Mouse (Mus musculus) liver, embryonic 12.5 days (tissue): ENCODE data around the gene Dlg2. TPM values are rescaled to one million over a fixed set of nuclear protein-coding genes. Genes with fewer than 3 reads are reported as not detected.

Source experiments
- ATAC-seq: fragments of 200-750 bp; cut with Nextera tagmentation; 2 replicates; pipeline ENCODE4 v1.8.0; 2017; ENCODE audit warnings: moderate number of reproducible peaks, mild to moderate bottlenecking, moderate library complexity
- H3K27ac ChIP-seq: fragments of 300-500 bp; sonication (generic); 2 replicates; pipeline ENCODE4 v1.5.1; 2016; ENCODE audit warnings: mild to moderate bottlenecking
- H3K27me3 ChIP-seq: fragments of 300-500 bp; sonication (generic); replicated peaks from 2 replicates; pipeline ENCODE4 v1.6.1; 2016; ENCODE audit warnings: mild to moderate bottlenecking, moderate library complexity
- H3K36me3 ChIP-seq: fragments of 300-500 bp; sonication (generic); 2 replicates; pipeline ENCODE4 v1.6.1; 2016; ENCODE audit warnings: mild to moderate bottlenecking, moderate library complexity
- H3K4me1 ChIP-seq: fragments of 300-500 bp; sonication (generic); 2 replicates; pipeline ENCODE4 v1.6.1; 2016
- H3K4me2 ChIP-seq: fragments of 300-500 bp; sonication (generic); 2 replicates; pipeline ENCODE4 v1.6.1; 2016; ENCODE audit warnings: mild to moderate bottlenecking, moderate library complexity
- H3K4me3 ChIP-seq: fragments of 300-500 bp; sonication (generic); 2 replicates; pipeline ENCODE4 v1.5.1; 2016; ENCODE audit warnings: mild to moderate bottlenecking, moderate library complexity
- H3K9ac ChIP-seq: fragments of 300-500 bp; sonication (generic); 2 replicates; pipeline ENCODE4 v1.6.1; 2016; ENCODE audit warnings: mild to moderate bottlenecking, moderate library complexity
- H3K9me3 ChIP-seq: fragments of 300-500 bp; sonication (generic); replicated peaks from 2 replicates; pipeline ENCODE4 v1.6.1; 2016; ENCODE audit warnings: mild to moderate bottlenecking, moderate library complexity
- WGBS: fragments of 180-500 bp; shearing (Covaris S2); methylation state at CpG from one replicate; pipeline ENCODE4 v1.1.7; 2016; ENCODE audit not compliant: insufficient replicate concordance; 5-methylcytosine and 5-hydroxymethylcytosine counted together
- polyA plus RNA-seq: library from polyadenylated mRNA; unstranded; fragments of >200 nt; fragmentation: Nextera tagmentation; extraction: Ambion mirVana; gene quantifications from 2 replicates; pipeline ENCODE4 v1.2.1, GENCODE M21; 2016

Dlg2 gene
- polyA plus RNA-seq, 1 experiment from 2014 or later = 1.1 TPM

GRCm38 (mm10) chr7:91071751-91072707 is 595.6 kb downstream of the Dlg2 start:
- H3K4me3 ChIP-seq = no peak overlapping the region
- no peak overlapping the region for H3K9ac ChIP-seq
- H3K36me3 ChIP-seq = no peaks in the 10 kb centered on the region
- H3K9me3 ChIP-seq = no peaks in the 10 kb centered on the region
- WGBS = 53% methylated on average over 9 of the region's 9 CpGs
- no peak for ATAC-seq
- no peaks in the 10 kb centered on the region for H3K27me3 ChIP-seq
- H3K4me2 ChIP-seq = no peak overlapping the region
- no peaks in the 10 kb centered on the region for H3K4me1 ChIP-seq
- no peak overlapping the region for H3K27ac ChIP-seq

GRCm38 (mm10) chr7:91086071-91086470 is 609.6 kb downstream of the Dlg2 start:
- H3K9me3 ChIP-seq = no peaks in the 10 kb centered on the region
- peaks cover 9% of the 10 kb centered on the region; the same call in 1 of the 2 replicates for H3K27me3 ChIP-seq
- no peak overlapping the region for H3K4me2 ChIP-seq
- H3K27ac ChIP-seq = no peak overlapping the region
- no peaks in the 10 kb centered on the region for H3K4me1 ChIP-seq
- no peaks in the 10 kb centered on the region for H3K36me3 ChIP-seq
- WGBS = 65% methylated on average over 2 of the region's 2 CpGs
- H3K4me3 ChIP-seq = no peak overlapping the region
- no peak for ATAC-seq
- H3K9ac ChIP-seq = no peak overlapping the region

GRCm38 (mm10) chr7:91089211-91089930 is 612.9 kb downstream of the Dlg2 start:
- Histone ChIP-seq H3K9ac (no peak overlapping the region), H3K9me3 (no peaks in the 10 kb centered on the region), H3K36me3 (no peaks in the 10 kb centered on the region), H3K4me2 (no peak overlapping the region), H3K27me3 (peaks cover 13% of the 10 kb centered on the region), H3K27ac (no peak overlapping the region), H3K4me1 (no peaks in the 10 kb centered on the region), H3K4me3 (no peak overlapping the region)
- WGBS = 23% methylated on average over 6 of the region's 6 CpGs
- ATAC-seq = no peak

DNA sequence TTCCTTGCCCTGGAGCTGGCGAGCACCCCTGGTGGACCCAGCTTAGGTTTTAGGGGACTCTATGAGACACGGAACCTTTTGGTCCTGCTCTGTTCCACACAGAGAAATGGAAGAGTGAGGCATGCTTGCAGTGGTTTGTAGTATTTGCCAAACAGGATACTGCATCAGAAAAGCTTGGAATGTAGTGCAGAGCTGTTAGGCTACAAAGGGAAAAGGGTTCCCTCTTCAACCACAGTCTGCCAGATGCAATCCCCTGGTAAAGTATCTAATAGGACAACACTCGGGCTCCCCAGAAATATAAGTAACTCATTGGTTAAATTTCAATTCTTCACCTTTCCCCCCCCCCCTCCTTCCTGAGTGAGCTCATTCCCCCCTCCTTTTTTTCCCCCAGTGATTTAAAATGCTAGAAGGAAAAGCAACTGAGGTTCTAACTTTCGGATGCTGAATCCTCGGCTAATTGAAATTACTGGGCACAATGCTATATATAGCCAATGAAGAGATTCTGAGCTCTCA is 613.9 kb downstream of the Dlg2 start:
- Histone ChIP-seq H3K4me2 (no peak overlapping the region), H3K4me1 (no peaks in the 10 kb centered on the region), H3K9me3 (no peaks in the 10 kb centered on the region), H3K27ac (no peak overlapping the region), H3K36me3 (no peaks in the 10 kb centered on the region), H3K27me3 (peaks cover 13% of the 10 kb centered on the region), H3K9ac (no peak overlapping the region), H3K4me3 (no peak overlapping the region)
- ATAC-seq = no peak
- 51% methylated on average over 5 of the region's 5 CpGs for WGBS

DNA sequence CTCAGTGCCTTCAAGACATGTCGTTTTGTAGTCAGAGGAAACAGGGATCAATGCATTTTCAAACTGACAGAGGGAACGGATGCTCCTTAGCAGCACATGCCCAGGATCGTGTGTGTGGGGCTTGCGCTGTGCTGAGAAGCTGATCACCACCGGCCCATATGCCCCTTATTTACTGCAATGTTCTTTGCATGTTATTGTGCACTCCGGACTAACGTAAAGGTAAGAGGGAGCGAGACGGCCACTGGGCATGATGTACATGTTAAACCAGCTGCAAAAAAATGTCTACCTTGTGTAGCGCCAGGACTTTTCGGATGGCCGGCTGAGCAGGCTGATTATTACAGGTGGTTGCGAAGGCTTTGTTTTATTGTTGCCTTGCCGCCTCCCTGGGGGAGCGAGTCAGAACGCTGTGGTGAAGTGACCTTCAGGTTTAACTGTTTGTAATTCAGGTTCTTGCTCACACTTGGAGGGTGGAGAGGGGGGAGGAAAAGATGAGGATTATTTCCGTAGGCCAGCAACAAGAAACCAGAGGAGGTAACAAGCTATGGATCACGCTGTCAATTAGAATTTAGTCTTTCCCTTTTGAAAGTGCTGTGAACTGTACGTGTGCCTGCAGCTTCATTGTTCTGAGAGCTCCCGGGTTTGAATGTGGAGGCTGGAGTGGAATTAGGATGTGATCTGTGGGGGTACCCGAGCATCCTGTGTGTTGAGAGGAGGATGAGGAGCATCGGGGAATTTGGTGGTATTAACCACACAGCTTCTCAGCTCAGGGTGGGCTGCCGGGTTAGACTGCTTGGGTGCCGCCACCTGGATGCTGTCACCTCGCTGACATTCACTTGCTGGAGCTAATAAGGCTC is 614.6 kb downstream of the Dlg2 start:
- H3K4me3 ChIP-seq = no peak overlapping the region
- no peaks in the 10 kb centered on the region for H3K4me1 ChIP-seq
- no peaks in the 10 kb centered on the region for H3K36me3 ChIP-seq
- peaks cover 13% of the 10 kb centered on the region for H3K27me3 ChIP-seq
- no peak overlapping the region for H3K9ac ChIP-seq
- WGBS = 19% methylated on average over 25 of the region's 25 CpGs
- no peak overlapping the region for H3K4me2 ChIP-seq
- no peak overlapping the region for H3K27ac ChIP-seq
- no peaks in the 10 kb centered on the region for H3K9me3 ChIP-seq
- no peak for ATAC-seq

GRCm38 (mm10) chr7:91096467-91096866 is 620.0 kb downstream of the Dlg2 start:
- ATAC-seq = no peak
- WGBS = 81% methylated on average over 7 of the region's 7 CpGs

DNA sequence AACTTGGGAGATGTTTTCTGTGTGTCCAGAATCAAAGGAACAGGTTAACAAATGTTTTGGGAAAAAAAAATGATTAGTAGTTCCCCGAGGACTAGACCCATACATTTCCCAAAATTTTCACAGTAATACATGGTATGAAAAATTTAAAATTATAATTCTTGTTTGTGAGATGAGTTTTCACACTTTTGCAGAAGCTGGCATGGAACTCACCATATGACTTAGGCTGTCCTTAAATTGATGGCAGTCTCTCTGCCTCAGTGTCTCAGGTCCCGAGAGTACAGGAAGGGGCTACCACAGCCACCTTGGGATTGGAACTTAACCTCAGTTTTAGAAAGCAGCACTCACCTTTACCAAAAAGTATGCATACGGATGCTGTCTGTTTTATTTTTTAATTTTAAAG is 622.0 kb downstream of the Dlg2 start:
- no peaks in the 10 kb centered on the region for H3K4me1 ChIP-seq
- H3K9ac ChIP-seq = no peak overlapping the region
- H3K27me3 ChIP-seq = no peaks in the 10 kb centered on the region
- no peak overlapping the region for H3K4me3 ChIP-seq
- H3K4me2 ChIP-seq = no peak overlapping the region
- WGBS = 66% methylated on average over 3 of the region's 3 CpGs
- H3K27ac ChIP-seq = no peak overlapping the region
- ATAC-seq = no peak
- no peaks in the 10 kb centered on the region for H3K9me3 ChIP-seq
- no peaks in the 10 kb centered on the region for H3K36me3 ChIP-seq

More at GRCm38 (mm10) chr7:91096467-91096866, 620.0 kb downstream of the Dlg2 start:
- no peak overlapping the region for H3K4me3 ChIP-seq
- no peak overlapping the region for H3K4me2 ChIP-seq
- H3K36me3 ChIP-seq = no peaks in the 10 kb centered on the region
- no peaks in the 10 kb centered on the region for H3K4me1 ChIP-seq
- H3K27me3 ChIP-seq = peaks cover under 1% of the 10 kb centered on the region; the same call in 1 of the 2 replicates
- H3K9me3 ChIP-seq = no peaks in the 10 kb centered on the region
- no peak overlapping the region for H3K27ac ChIP-seq
- no peak overlapping the region for H3K9ac ChIP-seq

DNA sequence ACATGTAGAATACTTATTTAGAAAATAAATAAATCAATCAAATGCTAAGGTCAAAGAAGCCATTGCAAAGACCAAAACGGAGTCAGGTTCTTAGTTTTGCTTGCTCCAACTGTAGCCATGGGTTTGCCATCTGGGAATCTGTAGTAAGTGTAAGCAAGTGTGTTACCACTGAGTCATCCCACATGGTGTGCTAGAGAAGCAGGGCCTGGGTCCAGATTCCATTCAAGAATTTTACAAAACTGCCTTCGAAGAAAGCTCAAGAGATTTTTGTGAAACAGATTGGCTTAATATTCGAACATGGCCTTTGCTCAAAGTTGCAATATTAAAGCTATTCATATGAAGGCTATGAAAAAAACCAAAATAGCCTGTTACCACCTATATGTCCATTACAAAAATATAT is 633.1 kb downstream of the Dlg2 start:
- WGBS = 45% methylated on average over 3 of the region's 3 CpGs
- Histone ChIP-seq H3K36me3 (no peaks in the 10 kb centered on the region), H3K4me3 (no peak overlapping the region), H3K4me1 (no peaks in the 10 kb centered on the region), H3K9me3 (no peaks in the 10 kb centered on the region), H3K27me3 (no peaks in the 10 kb centered on the region), H3K27ac (no peak overlapping the region), H3K4me2 (no peak overlapping the region), H3K9ac (no peak overlapping the region)
- no peak for ATAC-seq

- no peak overlapping the region for H3K27ac ChIP-seq
- no peak overlapping the region for H3K4me2 ChIP-seq
- no peak for ATAC-seq
- no peaks in the 10 kb centered on the region for H3K4me1 ChIP-seq
- no peaks in the 10 kb centered on the region for H3K36me3 ChIP-seq
- no peak overlapping the region for H3K9ac ChIP-seq
- WGBS = 48% methylated on average over 4 of the region's 4 CpGs
- H3K4me3 ChIP-seq = no peak overlapping the region
- H3K27me3 ChIP-seq = no peaks in the 10 kb centered on the region
- H3K9me3 ChIP-seq = no peaks in the 10 kb centered on the region
These were observed 655.7 kb downstream of the Dlg2 start for GRCm38 (mm10) chr7:91132128-91132527.

- H3K4me3 ChIP-seq = no peak overlapping the region
- H3K4me1 ChIP-seq = no peaks in the 10 kb centered on the region
- H3K27ac ChIP-seq = no peak overlapping the region
- no peaks in the 10 kb centered on the region for H3K9me3 ChIP-seq
- no peaks in the 10 kb centered on the region for H3K27me3 ChIP-seq
- H3K36me3 ChIP-seq = no peaks in the 10 kb centered on the region
- 52% methylated on average over 1 of the region's 1 CpGs for WGBS
- no peak overlapping the region for H3K4me2 ChIP-seq
- H3K9ac ChIP-seq = no peak overlapping the region
- ATAC-seq = no peak
These were observed 677.6 kb downstream of the Dlg2 start for GRCm38 (mm10) chr7:91154096-91154495.

DNA sequence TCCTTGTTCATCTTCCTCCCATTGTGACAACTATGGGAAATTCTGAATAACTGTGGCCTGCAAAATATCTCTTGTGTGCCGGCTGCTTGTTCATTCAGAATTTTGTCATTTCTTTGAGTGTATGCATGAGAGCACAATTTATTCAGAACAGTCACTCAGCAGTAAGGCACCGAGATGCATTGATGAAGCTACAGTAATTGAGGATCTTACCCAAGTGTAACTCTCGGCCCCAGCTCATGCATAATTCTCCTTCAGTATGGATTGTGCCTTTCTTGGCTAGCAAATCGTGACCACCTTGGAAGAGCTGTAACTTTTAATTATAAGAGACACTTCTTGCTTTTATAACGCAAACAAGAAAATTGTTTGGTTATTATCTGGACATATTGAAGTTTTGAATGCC is 682.7 kb downstream of the Dlg2 start:
- WGBS = 61% methylated on average over 5 of the region's 5 CpGs
- no peak overlapping the region for H3K4me2 ChIP-seq
- H3K9me3 ChIP-seq = no peaks in the 10 kb centered on the region
- H3K4me3 ChIP-seq = no peak overlapping the region
- H3K36me3 ChIP-seq = no peaks in the 10 kb centered on the region
- no peaks in the 10 kb centered on the region for H3K4me1 ChIP-seq
- H3K27ac ChIP-seq = no peak overlapping the region
- no peaks in the 10 kb centered on the region for H3K27me3 ChIP-seq
- ATAC-seq = no peak
- no peak overlapping the region for H3K9ac ChIP-seq
